Mouse (Mus musculus) embryonic facial prominence, embryonic 14.5 days (tissue): ENCODE data around the gene Mrpl55. TPM values are rescaled to one million over a fixed set of nuclear protein-coding genes. Genes with fewer than 3 reads are reported as not detected.
A peak's percentile ranks its signal among the peaks of the same experiment; 100 is the strongest.

ENCODE experiments used
- ATAC-seq: fragments of 200-750 bp; cut with Nextera tagmentation; 2 replicates; pipeline ENCODE4 v1.8.0; 2017; ENCODE audit warnings: low read depth, moderate number of reproducible peaks, moderate TSS enrichment
- DNase-seq: peaks from one replicate; pipeline ENCODE4 v3.0.0-alpha.2; 2015; ENCODE audit warnings: low spot score
- H3K27ac ChIP-seq: fragments of 300-500 bp; sonication (generic); replicated peaks from 2 replicates; pipeline ENCODE4 v1.5.1; 2014; ENCODE audit warnings: low read depth, mild to moderate bottlenecking, low read length, moderate library complexity
- H3K27me3 ChIP-seq: fragments of 300-500 bp; sonication (generic); replicated peaks from 2 replicates; pipeline ENCODE4 v1.6.1; 2014; ENCODE audit warnings: low read length; ENCODE audit not compliant: control insufficient read depth, insufficient read depth
- H3K36me3 ChIP-seq: fragments of 300-500 bp; sonication (generic); 2 replicates; pipeline ENCODE4 v1.6.1; 2014; ENCODE audit warnings: low read length, mixed read lengths; ENCODE audit not compliant: control insufficient read depth, insufficient read depth
- H3K4me1 ChIP-seq: fragments of 300-500 bp; sonication (generic); 2 replicates; pipeline ENCODE4 v1.6.1; 2014; ENCODE audit warnings: antibody characterized with exemption, low read length; ENCODE audit not compliant: control insufficient read depth, insufficient read depth
- H3K4me2 ChIP-seq: fragments of 300-500 bp; sonication (generic); 2 replicates; pipeline ENCODE4 v1.6.1; 2014; ENCODE audit warnings: low read depth, mild to moderate bottlenecking, low read length, moderate library complexity, mixed read lengths
- H3K4me3 ChIP-seq: fragments of 300-500 bp; sonication (generic); 2 replicates; pipeline ENCODE4 v1.5.1; 2014; ENCODE audit warnings: low read depth, mild to moderate bottlenecking, low read length
- H3K9ac ChIP-seq: fragments of 300-500 bp; sonication (generic); 2 replicates; pipeline ENCODE4 v1.6.1; 2014; ENCODE audit warnings: low read depth, mild to moderate bottlenecking, low read length, moderate library complexity, mixed read lengths
- H3K9me3 ChIP-seq: fragments of 300-500 bp; sonication (generic); 2 replicates; pipeline ENCODE4 v1.6.1; 2016; ENCODE audit warnings: low read length; ENCODE audit not compliant: control insufficient read depth
- WGBS: fragments of 180-500 bp; shearing (Covaris S2); extraction: QIAGEN DNeasy Blood & Tissue Kit; methylation state at CpG from one replicate; pipeline ENCODE4 v1.1.7; 2014; 5-methylcytosine and 5-hydroxymethylcytosine counted together
- polyA plus RNA-seq: library from polyadenylated mRNA; unstranded; fragments of >200 nt; fragmentation: Nextera tagmentation; extraction: Ambion mirVana; gene quantifications from 2 replicates; pipeline ENCODE4 v1.2.1, GENCODE M21; 2014

Mrpl55 gene
- polyA plus RNA-seq, 1 experiment from 2014 or later = 81.9 TPM

- WGBS = 7% methylated on average over 27 of the region's 68 CpGs
- Histone ChIP-seq H3K36me3 (no peaks in the 10 kb centered on the region), H3K27ac (peak within 1 kb of the TSS; percentile 99), H3K4me1 (peaks cover 13% of the 10 kb centered on the region), H3K9me3 (no peaks in the 10 kb centered on the region), H3K4me2 (peak within 1 kb of the TSS; percentile 65), H3K9ac (peak within 1 kb of the TSS; percentile 95), H3K27me3 (no peaks in the 10 kb centered on the region), H3K4me3 (peak within 1 kb of the TSS; percentile 74)
- DNase-seq (peak; percentile 99), ATAC-seq (peak; percentile 99)
These were observed 38.7 kb upstream of the Mrpl55 start, which contains the start of gene Iba57 for GRCm38 (mm10) chr11:59163255-59164236. Gene Iba57 (minus strand): TSS chr11:59163739.

GRCm38 (mm10) chr11:59164384-59164783, 37.9 kb upstream of the Mrpl55 start:
- Histone ChIP-seq H3K4me3 (0 out of 2 replicates have a peak overlapping the region, but pooled peaks have one; percentile 74), H3K4me2 (peak overlapping the region; percentile 65), H3K36me3 (no peaks in the 10 kb centered on the region), H3K9me3 (no peaks in the 10 kb centered on the region), H3K4me1 (peaks cover 13% of the 10 kb centered on the region), H3K27ac (peak overlapping the region; percentile 99; the same call in 1 of the 2 replicates), H3K27me3 (no peaks in the 10 kb centered on the region), H3K9ac (no peak overlapping the region)
- no peak for DNase-seq
- ATAC-seq = no peak
- WGBS = 85% methylated on average over 9 of the region's 9 CpGs

- ATAC-seq (no peak), DNase-seq (no peak)
- H3K9ac ChIP-seq = no peak overlapping the region
- peaks cover 13% of the 10 kb centered on the region for H3K4me1 ChIP-seq
- no peak overlapping the region for H3K4me3 ChIP-seq
- no peaks in the 10 kb centered on the region for H3K9me3 ChIP-seq
- no peaks in the 10 kb centered on the region for H3K36me3 ChIP-seq
- no peak overlapping the region for H3K4me2 ChIP-seq
- H3K27ac ChIP-seq = no peak overlapping the region
- H3K27me3 ChIP-seq = no peaks in the 10 kb centered on the region
- 74% methylated on average over 2 of the region's 2 CpGs for WGBS
These were observed 36.6 kb upstream of the Mrpl55 start for GRCm38 (mm10) chr11:59165616-59166241.

- no peak for ATAC-seq
- Histone ChIP-seq H3K36me3 (no peaks in the 10 kb centered on the region), H3K27me3 (peaks cover 7% of the 10 kb centered on the region), H3K9ac (no peak overlapping the region), H3K9me3 (no peaks in the 10 kb centered on the region), H3K27ac (no peak overlapping the region), H3K4me2 (no peak overlapping the region), H3K4me3 (no peak overlapping the region), H3K4me1 (no peaks in the 10 kb centered on the region)
- 61% methylated on average over 3 of the region's 3 CpGs for WGBS
- DNase-seq = no peak
These were observed 32.5 kb upstream of the Mrpl55 start for GRCm38 (mm10) chr11:59169807-59170206.

- 69% methylated on average over 3 of the region's 4 CpGs for WGBS
These were observed 31.7 kb upstream of the Mrpl55 start for GRCm38 (mm10) chr11:59170549-59170948.

GRCm38 (mm10) chr11:59174189-59174838, 28.0 kb upstream of the Mrpl55 start:
- DNase-seq (no peak), ATAC-seq (no peak)
- Histone ChIP-seq H3K4me3 (no peak overlapping the region), H3K4me1 (no peaks in the 10 kb centered on the region), H3K4me2 (no peak overlapping the region), H3K27me3 (peaks cover 52% of the 10 kb centered on the region), H3K9ac (no peak overlapping the region), H3K9me3 (no peaks in the 10 kb centered on the region), H3K36me3 (no peaks in the 10 kb centered on the region), H3K27ac (no peak overlapping the region)
- 65% methylated on average over 6 of the region's 6 CpGs for WGBS

More at GRCm38 (mm10) chr11:59170549-59170948, 31.7 kb upstream of the Mrpl55 start:
- Histone ChIP-seq H3K4me1 (no peaks in the 10 kb centered on the region), H3K4me2 (no peak overlapping the region), H3K4me3 (no peak overlapping the region), H3K9me3 (no peaks in the 10 kb centered on the region), H3K36me3 (no peaks in the 10 kb centered on the region), H3K27me3 (peaks cover 15% of the 10 kb centered on the region), H3K9ac (no peak overlapping the region), H3K27ac (no peak overlapping the region)
- ATAC-seq (no peak), DNase-seq (no peak)

- ATAC-seq = no peak
- no peak overlapping the region for H3K27ac ChIP-seq
- peak overlapping the region; percentile 14; the same call in 1 of the 2 replicates for H3K9ac ChIP-seq
- peak overlapping the region; percentile 28 for H3K4me3 ChIP-seq
- H3K4me1 ChIP-seq = no peaks in the 10 kb centered on the region
- H3K36me3 ChIP-seq = no peaks in the 10 kb centered on the region
- no peaks in the 10 kb centered on the region for H3K9me3 ChIP-seq
- peak overlapping the region; percentile 38 for H3K4me2 ChIP-seq
- WGBS = 8% methylated on average over 13 of the region's 48 CpGs
- no peak for DNase-seq
- peaks cover 59% of the 10 kb centered on the region for H3K27me3 ChIP-seq
These were observed 25.8 kb upstream of the Mrpl55 start for GRCm38 (mm10) chr11:59176475-59176874.

GRCm38 (mm10) chr11:59176921-59177320, 25.4 kb upstream of the Mrpl55 start:
- Histone ChIP-seq H3K4me1 (no peaks in the 10 kb centered on the region), H3K9ac (no peak overlapping the region), H3K36me3 (no peaks in the 10 kb centered on the region), H3K9me3 (no peaks in the 10 kb centered on the region), H3K27me3 (peaks cover 59% of the 10 kb centered on the region), H3K27ac (no peak overlapping the region), H3K4me3 (peak overlapping the region; percentile 28), H3K4me2 (peak overlapping the region; percentile 38; the same call in 1 of the 2 replicates)
- 8% methylated on average over 19 of the region's 34 CpGs for WGBS
- DNase-seq = no peak
- ATAC-seq = no peak
